Mouse (Mus musculus): ENCODE measurements at regions not wholly inside any gene's neighbourhood (a gene's known extent, or its start where the extent isn't known, plus 50 kb on each side); places are given as distances from the start of the nearest gene placed in this dataset.

DNA sequence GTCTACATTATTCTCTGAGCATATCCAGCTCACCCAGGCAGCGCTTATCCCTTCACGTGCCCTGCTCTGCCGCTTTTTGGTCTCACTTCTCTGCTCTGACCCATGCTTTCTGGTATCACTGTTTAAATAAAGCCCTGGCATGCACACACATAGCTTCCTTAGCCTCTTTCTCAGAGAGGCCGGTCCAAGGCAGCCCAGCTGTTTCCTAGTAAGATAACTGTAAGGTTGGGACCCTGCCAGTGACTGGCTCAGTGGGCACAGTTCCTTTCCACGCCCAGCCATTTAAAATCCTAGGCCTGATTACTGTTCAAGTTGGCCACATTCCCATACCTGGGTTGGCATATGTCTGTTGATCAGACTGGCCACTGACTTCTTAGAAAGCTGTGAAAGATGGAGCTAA is 208.2 kb upstream of the Prok2 start:
- peak in 2 of 3 experiments; percentile 17 to 54 for TF ChIP-seq MYOG (IDR thresholded peaks at IDR 0.05; ENCODE audit: control insufficient read depth in 1 of 3, insufficient read depth in 1 of 3, insufficient read length in 2 of 3, low read depth in 2 of 3)
- TF ChIP-seq POLR2A (IDR thresholded peaks at IDR 0.05; ENCODE audit: insufficient read length, low read depth): no peak
- no peak for TF ChIP-seq CEBPB (IDR thresholded peaks at IDR 0.05; ENCODE audit: insufficient read depth, poor library complexity, severe bottlenecking)
- TF ChIP-seq E2F4 (IDR thresholded peaks at IDR 0.05; ENCODE audit: insufficient read depth): no peak
- no peak for TF ChIP-seq TCF12 (IDR thresholded peaks at IDR 0.05; ENCODE audit: insufficient read depth, poor library complexity, severe bottlenecking)
- TF ChIP-seq MAX (IDR thresholded peaks at IDR 0.05; ENCODE audit: low read depth): no peak
- TF ChIP-seq USF1 (IDR thresholded peaks at IDR 0.05; ENCODE audit: low read depth): no peak
- no peak for TF ChIP-seq REST (IDR thresholded peaks at IDR 0.05; ENCODE audit: insufficient read depth, insufficient read length)
- TF ChIP-seq POLR2AphosphoS2 (IDR thresholded peaks at IDR 0.05; ENCODE audit: insufficient read length, low read depth): no peak
- peak in 1 of 3 experiments; percentile 22 for TF ChIP-seq MYOD1 (IDR thresholded peaks at IDR 0.05; ENCODE audit: control insufficient read depth in 1 of 3, insufficient read length in 2 of 3, low read depth in 2 of 3)
- TF ChIP-seq SRF (IDR thresholded peaks at IDR 0.05; ENCODE audit: control insufficient read depth, insufficient read length, low read depth): no peak
- no peak for TF ChIP-seq TCF3 (IDR thresholded peaks at IDR 0.05; ENCODE audit: insufficient read length, low read depth)
